Mouse (Mus musculus) regulatory T cell (primary cell): ENCODE results near the gene Slf2.

Experiments used
- in situ Hi-C: fragments of 300-600 bp; cut with MboI, MseI; formaldehyde crosslinking; loops from one replicate; pipeline ENCODE4 v1.15.1; 2025; ENCODE audit warnings: high pct_unique_total_duplicates

Slf2 gene

DNA sequence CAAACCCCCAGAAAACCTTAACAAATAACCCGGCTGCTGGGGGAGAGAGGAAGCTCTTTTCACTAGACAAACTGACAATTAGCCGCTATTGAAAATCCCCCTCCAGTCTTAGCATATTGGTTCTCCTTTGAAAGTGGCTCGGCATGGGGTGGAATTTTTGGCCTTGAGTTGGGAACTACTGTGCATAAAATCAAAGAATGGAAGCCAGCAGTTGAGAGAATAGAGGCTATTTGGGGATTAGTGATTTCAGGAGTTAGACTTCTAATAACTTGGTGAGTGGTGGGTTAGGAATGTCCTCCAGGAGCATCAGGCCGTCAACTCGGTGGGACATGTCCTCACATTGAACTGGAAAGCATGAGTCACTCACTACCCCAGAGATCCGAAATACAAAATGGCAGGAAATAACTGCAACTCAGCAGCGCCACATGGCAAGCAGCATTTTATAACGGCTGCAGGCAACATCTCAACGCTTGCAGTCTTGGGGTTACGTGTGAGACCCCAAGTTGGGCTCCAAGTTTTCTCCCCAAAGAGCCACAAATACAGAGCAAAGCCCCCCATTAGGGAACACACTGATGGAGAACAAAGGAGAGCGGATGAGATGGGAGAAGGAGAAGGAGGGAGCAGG is 22.0 kb upstream of the Slf2 start:
- in situ Hi-C loops: no loop called here

DNA sequence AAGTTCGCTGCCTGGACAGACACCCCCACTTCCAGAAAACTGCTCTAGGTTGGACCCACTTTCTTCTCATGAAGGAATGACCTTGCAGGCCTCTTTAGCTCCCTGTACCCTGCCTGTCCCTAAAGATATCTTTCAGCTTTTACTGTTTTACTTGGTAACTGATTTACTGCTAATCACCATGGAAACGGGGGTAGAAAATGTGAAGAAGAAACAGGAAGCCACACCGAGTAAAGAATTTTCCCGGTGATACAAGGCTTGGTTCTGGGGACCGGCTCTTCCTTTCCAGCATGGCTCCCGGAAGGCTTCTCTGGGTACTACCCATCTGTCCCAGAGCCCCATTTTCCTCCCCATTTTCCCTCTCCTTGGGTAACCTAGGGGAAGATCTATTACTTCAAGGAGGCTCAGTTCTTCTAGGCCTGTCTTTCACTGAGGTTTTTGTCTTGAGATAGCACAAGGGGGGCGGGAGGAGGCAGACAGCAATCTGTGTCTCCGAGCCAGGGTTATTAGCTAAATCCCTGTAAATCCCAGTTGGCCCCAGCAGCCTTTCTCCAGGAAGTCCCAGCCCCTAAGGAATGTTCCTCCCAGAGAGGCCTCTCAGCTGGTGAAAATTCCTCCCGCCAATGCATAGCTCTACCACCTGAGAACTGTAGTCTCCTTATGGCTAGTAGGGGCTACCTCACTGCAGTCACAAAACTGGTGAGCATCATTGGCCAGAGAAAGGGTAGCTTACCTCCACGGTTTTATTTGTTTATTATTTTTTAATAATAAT is 16.3 kb upstream of the Slf2 start:
- in situ Hi-C loops: no loop called here

DNA sequence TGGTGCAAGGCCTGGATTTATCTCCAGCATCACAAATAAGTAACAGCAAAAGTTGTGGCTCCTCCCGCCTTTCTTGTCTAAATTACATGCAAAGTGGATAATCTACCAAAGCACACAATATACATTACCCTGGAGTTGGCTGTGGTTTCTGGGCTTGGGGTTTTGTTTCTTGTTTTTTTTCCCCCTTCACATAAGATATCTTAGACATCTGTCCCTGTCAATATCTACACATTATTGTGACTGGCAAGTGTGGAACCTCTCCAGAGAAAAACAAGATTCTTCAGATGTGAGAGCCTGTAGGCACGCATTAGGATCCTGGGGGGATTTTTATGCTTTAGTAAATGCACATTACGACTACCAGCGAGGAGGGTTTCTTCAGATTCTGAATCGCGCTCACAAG is 12.8 kb upstream of the Slf2 start:
- in situ Hi-C loops: no loop called here

DNA sequence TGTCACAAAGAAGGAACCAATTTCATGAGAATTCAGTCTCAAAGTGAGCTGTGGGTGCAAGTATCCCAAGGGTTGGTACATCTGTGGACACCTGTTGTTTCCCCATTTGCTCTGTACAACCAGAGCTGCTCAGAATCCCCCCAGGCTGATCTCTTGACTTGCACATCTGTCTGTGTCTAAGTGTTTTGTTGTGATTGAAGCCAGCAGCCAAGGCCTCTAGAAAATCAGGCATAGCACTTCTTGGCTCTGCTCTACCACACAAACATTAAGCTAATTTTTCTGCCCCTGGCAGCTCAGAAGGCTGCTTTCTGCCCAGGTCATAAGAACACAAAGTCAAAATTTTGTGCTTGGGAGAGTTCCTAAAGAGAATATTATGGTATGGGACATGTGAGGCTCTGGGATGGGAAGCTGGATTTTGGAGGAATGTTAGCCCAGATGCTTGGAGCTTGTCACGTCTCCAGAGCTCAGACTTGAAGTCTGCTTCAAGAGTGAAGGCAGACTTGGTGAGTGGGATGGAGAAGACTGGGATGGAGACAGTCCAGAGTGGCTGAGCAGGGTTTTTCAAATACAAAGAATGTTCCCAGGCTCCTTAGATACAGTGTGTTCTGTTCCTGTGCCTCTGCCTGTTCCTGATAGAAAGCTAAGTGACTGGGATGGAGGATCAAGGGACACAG is 9.3 kb upstream of the Slf2 start:
- in situ Hi-C loops: no loop called here

DNA sequence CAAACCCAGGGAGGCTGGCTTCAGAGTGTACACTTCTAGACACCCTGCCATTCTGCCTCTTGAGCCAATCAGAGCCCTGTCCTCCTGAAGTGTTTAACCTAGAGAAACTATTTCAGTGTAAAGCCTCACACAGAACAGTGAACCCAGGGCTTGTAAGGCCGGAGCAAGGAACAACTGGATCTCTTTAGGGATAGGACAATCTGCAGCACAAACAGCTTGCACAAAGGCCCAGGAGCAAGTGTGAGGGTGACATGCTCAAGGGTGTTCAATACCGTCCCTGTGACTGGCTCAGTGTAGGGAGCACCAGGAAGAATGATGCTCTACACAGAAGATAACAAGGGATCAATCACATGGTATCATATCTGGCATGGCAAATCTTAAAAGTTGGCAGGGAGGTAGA is 8.4 kb upstream of the Slf2 start:
- in situ Hi-C loops: no loop called here

DNA sequence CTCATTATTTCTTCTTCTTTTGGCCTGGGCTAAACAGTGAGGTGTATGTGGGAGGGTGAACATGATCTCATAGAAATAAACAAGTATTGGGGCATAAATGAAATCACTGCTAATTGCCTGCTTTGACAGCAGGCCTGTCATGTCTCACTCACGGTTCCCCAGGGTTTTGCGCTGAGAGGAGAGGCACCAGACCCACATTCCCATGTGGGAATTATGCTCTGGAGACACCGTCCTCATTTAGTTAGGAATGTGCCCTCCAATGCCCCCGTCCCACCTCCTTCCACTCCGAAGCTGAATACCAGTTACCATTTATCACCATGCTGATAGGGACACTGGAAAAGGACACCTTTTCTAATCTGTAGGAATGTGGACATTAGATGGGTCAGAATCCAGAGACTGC is 6.3 kb upstream of the Slf2 start:
- in situ Hi-C loops: no loop called here

DNA sequence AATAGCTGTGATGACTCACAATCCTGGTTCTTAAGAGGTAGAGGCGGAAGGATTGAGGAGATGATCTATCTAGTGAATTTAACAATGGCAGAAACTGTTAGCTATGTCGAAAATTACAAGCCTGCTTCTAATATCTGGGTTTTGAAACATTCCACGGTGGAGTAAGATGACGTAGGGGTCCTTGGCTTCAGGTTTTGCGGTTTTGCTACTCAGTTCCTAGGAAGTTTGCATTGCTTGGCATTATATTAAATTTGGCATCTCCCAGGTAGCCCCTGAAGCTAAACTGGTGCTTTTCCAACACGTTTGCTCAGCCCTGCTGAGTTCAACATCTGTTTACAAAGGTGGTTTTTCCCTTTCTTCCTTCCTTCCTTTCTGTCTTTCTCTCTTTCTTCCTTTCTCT is 4.2 kb upstream of the Slf2 start:
- in situ Hi-C loops: no loop called here

DNA sequence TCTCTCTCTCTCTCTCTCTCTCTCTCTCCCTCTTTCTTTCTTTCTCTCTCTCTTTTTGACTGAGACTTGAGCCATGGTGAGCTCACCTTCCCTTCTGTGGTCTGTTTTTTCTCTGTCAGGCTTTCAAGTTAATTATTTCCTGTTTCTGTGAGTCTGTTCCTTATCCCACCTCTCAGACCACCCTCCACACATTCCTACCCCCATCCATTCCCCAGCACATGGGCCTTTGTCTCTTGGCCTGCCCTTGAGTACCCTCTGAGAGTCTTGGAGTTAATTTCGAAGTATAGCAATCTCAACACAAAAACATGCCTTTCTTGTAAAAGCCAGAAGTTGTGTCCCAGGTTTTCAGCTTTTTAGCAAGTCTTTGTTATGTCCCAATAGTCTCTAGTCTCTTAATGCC is 3.7 kb upstream of the Slf2 start:
- in situ Hi-C loops: no loop called here

DNA sequence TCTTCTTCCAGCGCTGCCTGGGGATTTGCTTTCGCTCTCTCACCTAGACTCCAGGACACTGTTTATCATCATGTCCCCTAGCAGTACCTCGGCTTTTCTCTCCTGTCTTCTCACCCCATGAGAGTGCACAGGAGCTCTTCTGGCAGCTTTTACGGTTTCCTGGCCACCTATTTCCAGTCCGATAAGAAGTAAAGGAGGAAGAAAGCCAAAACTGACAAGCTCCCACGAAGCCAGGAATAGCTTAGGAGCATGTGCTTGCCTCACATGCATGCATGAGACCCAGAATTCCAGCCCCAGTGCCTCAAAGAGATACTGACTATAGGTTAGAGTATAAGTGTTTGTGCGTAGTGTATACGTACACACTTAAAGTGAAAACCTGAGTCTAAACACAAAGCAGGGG is 2.8 kb upstream of the Slf2 start:
- in situ Hi-C loops: no loop called here

DNA sequence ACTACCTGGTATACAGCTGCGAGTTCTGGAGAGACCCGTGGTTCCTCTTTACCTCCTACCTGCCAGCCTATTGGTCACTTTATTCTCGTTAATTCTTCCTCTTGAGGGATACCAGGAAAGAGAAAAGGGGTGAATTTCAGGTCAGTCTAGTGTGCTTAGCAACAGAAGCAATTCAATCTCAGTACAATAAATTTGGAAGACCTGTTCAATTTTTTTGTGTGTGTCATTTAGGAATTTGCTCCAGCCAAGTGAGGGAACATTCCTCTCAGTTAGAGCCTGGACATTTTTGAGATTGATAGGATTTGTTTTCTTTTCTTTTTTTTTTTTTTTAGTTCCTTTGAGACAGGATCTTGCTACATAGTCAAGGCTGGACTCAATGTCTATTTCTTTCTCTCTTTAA is 1.7 kb upstream of the Slf2 start:
- in situ Hi-C loops: no loop called here

DNA sequence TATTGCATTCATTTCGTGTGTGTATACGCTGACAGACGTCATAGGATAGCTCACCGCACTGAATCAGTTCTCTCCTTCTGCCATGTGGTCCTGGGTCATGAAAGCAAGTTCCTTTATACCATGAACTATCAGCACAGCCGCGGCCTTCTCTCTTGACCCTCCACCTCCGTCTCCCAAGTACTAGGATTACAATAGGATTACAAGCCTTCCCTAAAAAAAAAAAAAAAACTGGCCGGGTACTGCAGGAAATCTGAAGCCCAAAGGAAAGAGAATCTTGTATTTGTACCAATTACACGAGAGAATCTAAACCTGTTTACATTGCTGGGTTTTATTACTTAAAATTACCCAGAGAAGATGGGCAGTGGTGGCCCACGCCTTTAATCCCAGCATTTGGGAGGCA is 1.3 kb upstream of the Slf2 start:
- in situ Hi-C loops: loop anchor here (5.0 kb wide), 1 partner anchor 78 kb away; the partner anchor contains the start of genes Mrpl43 and Twnk

DNA sequence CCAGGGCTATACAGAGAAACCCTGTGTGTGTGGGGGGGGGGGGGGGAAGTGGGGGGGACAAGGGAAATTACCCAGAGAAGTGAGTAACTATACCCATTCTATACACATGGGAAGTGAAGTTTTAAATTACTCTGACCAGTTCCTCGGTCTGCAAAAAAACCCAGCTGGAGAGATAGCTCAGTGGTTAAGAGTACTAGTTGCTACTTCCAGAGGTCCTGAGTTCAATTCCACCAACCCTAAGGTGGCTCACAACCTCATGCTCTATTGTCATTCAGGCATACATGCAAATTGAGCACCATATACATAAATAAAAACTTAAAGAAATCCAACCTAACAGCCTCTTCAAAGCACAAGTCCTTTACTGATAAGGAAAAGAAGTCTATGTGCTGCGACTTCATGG is 829 bp upstream of the Slf2 start:
- in situ Hi-C loops: loop anchor here (5.0 kb wide), 1 partner anchor 77 kb away; the partner anchor contains the start of genes Mrpl43 and Twnk

DNA sequence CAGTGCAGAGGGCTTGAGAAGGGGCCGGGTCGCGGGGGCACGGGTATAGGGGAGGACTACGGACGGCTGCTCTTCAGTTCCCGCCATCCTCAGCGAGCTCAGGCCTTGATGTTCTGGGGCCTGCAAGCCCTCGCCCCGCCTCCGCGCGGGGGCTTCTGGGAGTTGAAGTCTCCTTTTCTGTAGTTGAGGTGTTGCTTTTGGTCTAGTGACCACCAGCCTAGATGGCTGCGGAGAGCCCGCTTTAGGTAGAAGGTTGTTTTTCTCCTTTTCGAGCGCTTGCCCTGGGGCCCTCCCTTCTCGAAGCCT is 456 bp downstream of the Slf2 start:
- in situ Hi-C loops: loop anchor here (5.0 kb wide), 1 partner anchor 76 kb away; the partner anchor contains the start of genes Mrpl43 and Twnk

DNA sequence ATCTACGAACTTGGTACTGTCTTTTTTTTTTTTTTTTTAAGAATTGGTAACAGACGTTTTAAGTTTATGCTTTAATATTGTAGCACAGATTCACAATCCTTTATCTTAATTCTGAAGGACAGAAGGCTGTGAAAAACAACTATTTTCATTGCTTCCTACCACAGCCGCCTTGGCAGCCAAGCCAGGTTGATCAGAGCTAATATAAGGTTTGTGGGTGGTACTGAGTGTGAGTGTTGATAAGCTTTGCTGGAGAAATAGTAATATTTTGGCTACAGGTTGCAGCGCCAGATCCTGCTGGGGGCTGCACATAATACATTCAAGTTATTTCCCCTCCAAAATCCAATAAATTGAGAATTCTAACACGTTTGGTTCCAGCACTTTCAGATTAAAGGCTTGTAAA is 1.1 kb downstream of the Slf2 start:
- in situ Hi-C loops: loop anchor here (5.0 kb wide), 1 partner anchor 75 kb away; the partner anchor contains the start of genes Mrpl43 and Twnk

DNA sequence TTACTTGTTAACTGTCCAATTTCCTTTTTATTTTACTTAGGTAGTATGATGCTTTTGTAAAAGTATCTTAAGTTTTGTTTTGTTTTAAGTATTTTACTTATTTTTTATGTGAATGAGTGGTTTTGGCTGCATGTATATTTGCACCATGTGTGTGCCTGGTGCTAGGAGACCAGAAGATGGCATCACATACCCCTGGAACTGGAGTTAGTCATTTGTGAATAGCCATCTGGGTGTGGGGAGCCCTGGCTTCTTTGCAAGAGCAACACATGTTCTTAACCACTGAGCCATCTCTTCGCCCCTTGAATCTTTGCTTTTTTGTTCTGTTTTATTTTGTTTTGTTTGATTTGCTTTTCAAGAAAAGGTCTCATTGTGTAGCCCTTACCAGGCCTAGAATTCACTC is 2.2 kb downstream of the Slf2 start:
- in situ Hi-C loops: loop anchor here (5.0 kb wide), 1 partner anchor 74 kb away; the partner anchor contains the start of genes Mrpl43 and Twnk

DNA sequence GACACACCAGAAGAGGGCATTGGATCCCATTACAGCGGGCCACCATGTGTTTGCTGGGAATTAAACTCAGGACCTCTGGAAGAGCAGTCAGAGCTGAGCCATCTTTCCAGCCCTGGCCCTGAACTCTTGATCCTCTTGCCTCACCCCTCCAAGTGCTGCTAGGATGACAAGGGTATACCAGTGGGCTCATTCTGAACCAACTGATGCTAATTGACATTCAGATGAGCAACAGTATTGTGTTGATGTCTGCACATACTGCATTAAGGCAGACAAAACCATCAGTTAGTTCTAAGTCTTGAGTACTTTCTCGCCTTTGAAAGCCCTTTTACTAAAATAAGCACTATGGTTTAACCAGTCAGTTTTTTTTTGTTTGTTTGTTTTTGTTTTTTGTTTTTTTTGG is 28.7 kb downstream of the Slf2 start:
- in situ Hi-C loops: loop anchor here (25.0 kb wide), 1 partner anchor 803 kb away; no protein-coding TSS in a partner anchor

DNA sequence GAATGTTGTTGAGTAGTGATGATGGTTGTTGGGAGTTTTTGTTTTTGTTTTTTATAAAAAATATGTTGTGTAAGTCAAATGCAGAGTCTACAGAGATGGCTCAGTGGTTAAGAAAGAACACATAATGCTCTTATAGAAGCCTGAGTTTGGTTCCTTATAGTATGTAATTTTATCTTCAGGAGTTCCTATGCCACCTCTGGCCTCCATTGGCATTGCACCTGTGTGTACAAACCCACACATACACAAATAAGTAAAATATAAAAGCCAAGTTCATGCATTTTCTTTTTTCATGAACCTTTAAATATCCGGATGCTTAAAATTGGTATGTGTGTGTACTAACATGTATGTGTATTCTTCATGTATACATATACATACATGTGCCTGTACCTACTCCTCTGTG is 35.0 kb downstream of the Slf2 start:
- in situ Hi-C loops: loop anchor here (25.0 kb wide), 1 partner anchor 796 kb away; no protein-coding TSS in a partner anchor

DNA sequence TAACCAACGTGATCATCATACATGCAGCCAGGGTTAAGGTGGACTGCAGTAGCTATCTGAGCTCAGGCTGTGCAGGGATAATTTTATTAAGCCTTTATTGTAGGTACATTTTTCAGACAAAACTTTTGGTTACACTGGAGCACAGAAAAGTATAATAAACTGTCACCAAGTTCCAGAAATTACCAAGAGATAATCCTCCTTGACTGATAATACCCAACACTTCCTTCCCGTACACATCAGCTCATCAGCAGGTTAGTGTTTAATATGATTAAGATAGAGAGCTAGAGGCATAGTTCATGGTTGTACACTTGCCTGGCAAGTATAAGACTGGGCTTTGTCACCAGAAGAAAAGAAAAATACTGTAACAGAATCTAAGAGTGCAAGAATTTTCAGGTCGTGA is 37.4 kb downstream of the Slf2 start:
- in situ Hi-C loops: loop anchor here (25.0 kb wide), 1 partner anchor 794 kb away; no protein-coding TSS in a partner anchor

DNA sequence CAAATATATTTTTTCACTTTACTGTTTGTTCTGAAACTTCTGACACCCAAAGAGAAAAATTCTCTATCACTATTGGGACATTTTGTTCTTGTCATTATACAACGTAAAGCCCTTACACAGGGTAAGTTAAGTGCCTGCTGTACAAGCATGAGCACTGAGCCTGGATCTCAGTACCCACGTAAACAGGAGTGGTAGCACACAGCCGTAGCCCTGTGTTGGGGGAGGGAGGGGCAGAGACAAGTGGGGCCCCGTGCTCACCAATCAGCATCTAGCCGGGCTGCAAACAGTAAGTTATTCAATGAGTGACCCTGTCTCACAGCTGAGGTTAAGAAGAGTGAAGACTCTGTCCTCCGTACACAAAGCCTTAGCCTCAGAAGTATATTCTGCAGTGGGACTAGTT is 45.7 kb downstream of the Slf2 start:
- in situ Hi-C loops: no loop called here

DNA sequence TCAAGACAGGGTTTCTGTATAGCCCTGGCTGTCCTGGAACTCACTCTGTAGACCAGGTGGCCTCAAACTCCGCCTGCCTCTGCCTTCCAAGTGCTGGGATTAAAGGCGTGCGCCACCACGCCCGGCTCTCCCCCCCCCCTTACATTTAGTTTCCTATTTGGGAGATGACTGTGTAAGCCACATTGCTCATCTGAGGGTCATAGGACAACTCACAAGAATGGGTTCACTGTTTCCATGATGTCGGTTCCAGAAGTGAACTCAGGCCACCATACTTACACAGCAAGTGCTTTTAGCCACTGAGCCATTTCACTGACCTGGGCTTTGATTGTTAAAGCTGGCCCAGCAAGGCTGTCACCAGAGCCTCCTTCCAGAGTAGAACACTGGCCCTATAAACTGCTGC is 46.2 kb downstream of the Slf2 start:
- in situ Hi-C loops: no loop called here

DNA sequence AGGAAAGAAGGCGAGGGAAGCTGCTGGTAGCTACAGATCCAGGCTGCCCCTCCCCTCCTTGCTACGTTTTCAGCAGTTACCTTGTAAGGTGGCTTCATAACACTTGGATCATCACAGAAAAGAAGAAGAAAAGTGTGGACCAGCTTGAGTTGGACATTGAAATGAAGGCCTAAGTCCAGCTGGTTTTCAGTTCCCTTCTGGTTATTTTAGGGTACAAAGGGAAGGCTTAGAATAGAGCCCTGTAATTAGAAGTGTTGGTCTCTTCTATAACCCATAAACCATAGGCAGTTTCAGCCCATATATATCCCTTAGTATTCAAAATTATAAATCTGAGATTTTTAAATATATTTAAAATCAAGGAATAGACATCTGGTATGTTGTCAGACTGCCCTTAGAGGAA is 49.8 kb downstream of the Slf2 start:
- in situ Hi-C loops: no loop called here

DNA sequence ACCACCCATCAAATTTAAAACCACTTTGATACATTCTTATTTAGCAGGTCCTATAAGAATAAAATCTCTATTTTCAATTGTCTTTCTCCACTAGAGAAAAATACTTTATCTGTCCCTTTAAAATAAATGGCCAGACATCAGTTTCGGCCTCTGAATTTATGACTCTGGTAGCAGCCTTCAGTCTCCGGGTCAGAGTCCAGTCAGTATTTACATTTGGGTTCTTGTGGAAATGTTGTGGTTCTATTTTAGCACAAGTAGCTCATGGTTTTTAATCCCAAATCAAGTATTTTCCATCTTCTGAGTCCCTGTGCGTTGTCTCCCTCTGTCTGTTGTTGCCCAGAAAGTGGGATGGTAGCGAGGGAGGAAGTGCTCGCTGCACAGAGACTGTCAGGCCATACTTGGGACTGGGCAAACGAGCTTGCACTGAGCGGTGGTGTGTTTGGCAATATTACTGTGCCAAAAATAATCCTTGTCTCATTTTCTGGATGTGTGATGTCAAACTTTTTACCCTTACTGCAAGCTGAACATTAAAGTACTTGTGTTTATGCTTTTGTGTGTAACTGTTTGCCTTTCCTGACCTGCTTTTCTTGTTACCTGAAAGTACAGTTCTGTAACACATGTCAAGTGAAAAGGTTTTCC is 51.6 kb downstream of the Slf2 start:
- in situ Hi-C loops: no loop called here
